Mouse (Mus musculus) olfactory bulb, adult 2 months (tissue): ENCODE data around the gene Dpyd.

Source experiments
- CTCF ChIP-seq: fragments of 200-500 bp; IDR thresholded peaks from 2 replicates; pipeline ENCODE4 v1.5.1; 2012; ENCODE audit warnings: low read depth, mild to moderate bottlenecking, low read length, moderate library complexity; ENCODE audit not compliant: insufficient read depth
- POLR2A ChIP-seq: fragments of 200-500 bp; IDR thresholded peaks from 2 replicates; pipeline ENCODE4 v1.6.1; 2012; ENCODE audit warnings: mild to moderate bottlenecking, low read depth, low read length, moderate library complexity; ENCODE audit not compliant: insufficient read depth

GRCm38 (mm10) chr3:118756099-118756498 lies 194.2 kb downstream of the Dpyd start:
- no peak for TF ChIP-seq CTCF
- TF ChIP-seq POLR2A, result no peak
